17 mouse cellular contexts compared by ENCODE assay signal in the genomic region with DNA sequence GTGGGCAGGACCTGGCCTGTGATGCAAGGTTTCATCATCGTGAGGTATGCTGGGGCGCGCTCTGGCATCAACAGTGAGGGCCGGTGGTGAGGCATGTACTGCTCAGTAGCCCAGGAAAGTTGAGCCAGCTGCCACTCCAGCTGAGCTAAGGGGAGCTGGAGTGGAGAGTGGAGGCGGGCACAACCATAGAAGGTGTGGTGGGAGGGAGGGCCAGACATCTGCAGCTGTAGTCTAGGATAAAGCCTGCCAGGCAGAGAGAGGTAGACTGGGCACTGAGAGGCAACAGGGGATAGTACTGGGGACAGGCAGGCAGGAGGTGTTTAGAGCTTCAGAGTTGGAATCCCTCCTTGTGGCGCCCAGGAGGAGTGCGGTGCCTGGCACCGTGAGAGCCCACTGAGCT. TPM values are rescaled to one million over a fixed set of nuclear protein-coding genes. Genes with fewer than 3 reads are reported as not detected.
DNase-seq lines count a peak whose midpoint lies in the region; ATAC-seq and TF ChIP-seq lines count a peak whose summit lies in the region.
"Had no signal": no experiment of that assay in that cellular context is flagged by ENCODE, and none has a peak within 500 bp of the region (broad histone marks: within the 10 kb centered on the region; RNA-seq: fewer than 3 reads in every experiment).

No protein-coding gene starts in this region.

- no peak for TF ChIP-seq EP300 in liver, postnatal 0 days (IDR thresholded peaks at IDR 0.05; ENCODE audit: low read depth)

- no peak overlapping the region for H3K27ac ChIP-seq in liver, embryonic 11.5 days (ENCODE audit: low read depth, low read length)
- H3K27ac ChIP-seq in liver, postnatal 0 days (ENCODE audit: low read depth) = peak overlapping the region; percentile 88
- H3K27ac ChIP-seq: layer of hippocampus, adult 2 months had no signal

- DNase-seq in liver = peak; percentile 60
- DNase-seq in liver, embryonic 11.5 days (ENCODE audit: low spot score) = no peak
- DNase-seq in liver, postnatal 0 days = peak; percentile 61
- peak; percentile 74 to 81 for DNase-seq in spleen, postnatal 4 days (ENCODE audit: low spot score in 2 of 2)
- no peak for DNase-seq in ovary, postnatal 14 days (ENCODE audit: low spot score)
- no peak for DNase-seq in thymus, postnatal 14 days
- DNase-seq in urinary bladder, adult 18-20 months (ENCODE audit: low spot score in 2 of 2) = no peak
- DNase-seq: B cell, adult 2 months; cerebellum, adult 9-10 months; embryo, embryonic 11 days; lung, postnatal 36 days; midbrain, embryonic 14.5 days; right cerebral cortex, postnatal 14 days had no signal

- WGBS in liver, embryonic 11.5 days = 85% methylated on average over 8 of the region's 8 CpGs
- 85% methylated on average over 8 of the region's 8 CpGs for WGBS in liver, postnatal 0 days (ENCODE audit: insufficient replicate concordance)

- no peaks in the 10 kb centered on the region for H3K27me3 ChIP-seq in liver, embryonic 11.5 days (replicated peaks; ENCODE audit: control insufficient read depth, insufficient read depth, low read length)
- no peaks in the 10 kb centered on the region for H3K27me3 ChIP-seq in liver, postnatal 0 days (ENCODE audit: insufficient read depth, low read length)

- no peak overlapping the region for H3K4me2 ChIP-seq in liver, embryonic 11.5 days
- H3K4me2 ChIP-seq in liver, postnatal 0 days (ENCODE audit: low read depth, low read length) = peak overlapping the region; percentile 55

- TF ChIP-seq CTCF in liver, postnatal 0 days (IDR thresholded peaks at IDR 0.05; ENCODE audit: low read depth) = peak; percentile 22; the same call in 1 of the 2 replicates

- H3K9me3 ChIP-seq in liver, embryonic 11.5 days (ENCODE audit: control insufficient read depth, low read length) = no peaks in the 10 kb centered on the region
- H3K9me3 ChIP-seq in liver, postnatal 0 days (ENCODE audit: low read length) = no peaks in the 10 kb centered on the region

- H3K4me1 ChIP-seq in liver, embryonic 11.5 days (replicated peaks; ENCODE audit: control insufficient read depth, insufficient read depth, low read length) = peaks cover 12% of the 10 kb centered on the region
- peaks cover 29% of the 10 kb centered on the region for H3K4me1 ChIP-seq in liver, postnatal 0 days (ENCODE audit: insufficient read depth)

- H3K4me3 ChIP-seq in liver, embryonic 11.5 days (ENCODE audit: low read depth, low read length) = no peak overlapping the region
- no peak overlapping the region for H3K4me3 ChIP-seq in liver, postnatal 0 days (ENCODE audit: low read depth, low read length)
- H3K4me3 ChIP-seq: layer of hippocampus, adult 2 months had no signal

- H3K36me3 ChIP-seq in liver, embryonic 11.5 days (ENCODE audit: control insufficient read depth, insufficient read depth, low read length) = peaks cover 7% of the 10 kb centered on the region; the same call in 1 of the 2 replicates
- peaks cover 82% of the 10 kb centered on the region for H3K36me3 ChIP-seq in liver, postnatal 0 days (replicated peaks; ENCODE audit: insufficient read depth, low read length)

- no peak; the same call in 1 of the 2 replicates for ATAC-seq in liver, embryonic 11.5 days (replicated peaks; ENCODE audit: low FRiP score)
- peak; percentile 74 for ATAC-seq in erythroblast, adult 5-6 weeks (replicated peaks; ENCODE audit: low FRiP score, poor library complexity, severe bottlenecking)
- peak; percentile 77 for ATAC-seq in liver, postnatal 0 days
- ATAC-seq: inflammation-experienced regulatory T-cells, adult 6 months had no signal

- no peak overlapping the region for H3K9ac ChIP-seq in liver, embryonic 11.5 days (ENCODE audit: low read depth, low read length)
- H3K9ac ChIP-seq in liver, postnatal 0 days (replicated peaks) = peak overlapping the region; percentile 47

RNA-seq across cellular contexts. Expression of a gene that starts 5.7 kb away (rescaled TPM):
- polyA plus RNA-seq in liver, embryonic 11.5 days (2014; fragmentation: Nextera tagmentation; extraction: Ambion mirVana) = 4.3 and 4.9 TPM in 2 replicates
- total RNA-seq in erythroblast, adult 5-6 weeks (2015; ENCODE audit: low replicate concordance) = not detected in 2 replicates
- 0.17 TPM in 1 of 2 replicates, not detected in the other for total RNA-seq in erythroblast, adult 5-6 weeks (2017; ENCODE audit: low replicate concordance)
- polyA plus RNA-seq in liver, postnatal 0 days (2015; fragmentation: Nextera tagmentation; extraction: Ambion mirVana) = 28.0 and 32.4 TPM in 2 replicates
- polyA plus RNA-seq: heart, embryonic 14.5 days; inflammation-experienced regulatory T-cells, adult 6 months; midbrain, embryonic 14.5 days had no signal

RNA-seq across cellular contexts. Expression of a gene that starts 9.9 kb away (rescaled TPM):
- polyA plus RNA-seq in liver, embryonic 11.5 days (2014; fragmentation: Nextera tagmentation; extraction: Ambion mirVana) = 38.3 and 38.6 TPM in 2 replicates
- 58.0 and 66.9 TPM in 2 replicates for total RNA-seq in erythroblast, adult 5-6 weeks (2015; ENCODE audit: low replicate concordance)
- total RNA-seq in erythroblast, adult 5-6 weeks (2017; ENCODE audit: low replicate concordance) = 71.4 and 87.7 TPM in 2 replicates
- 84.9 and 90.0 TPM in 2 replicates for polyA plus RNA-seq in liver, postnatal 0 days (2015; fragmentation: Nextera tagmentation; extraction: Ambion mirVana)

RNA-seq across cellular contexts. Expression of a gene that starts 20.1 kb away (rescaled TPM):
- polyA plus RNA-seq in liver, embryonic 11.5 days (2014; fragmentation: Nextera tagmentation; extraction: Ambion mirVana) = 53.8 and 56.3 TPM in 2 replicates
- 191 and 222 TPM in 2 replicates for total RNA-seq in erythroblast, adult 5-6 weeks (2015; ENCODE audit: low replicate concordance)
- total RNA-seq in erythroblast, adult 5-6 weeks (2017; ENCODE audit: low replicate concordance) = 223 and 230 TPM in 2 replicates
- 233 and 241 TPM in 2 replicates for polyA plus RNA-seq in liver, postnatal 0 days (2015; fragmentation: Nextera tagmentation; extraction: Ambion mirVana)

RNA-seq across cellular contexts. Expression of a gene that starts 26.1 kb away (rescaled TPM):
- 123 and 135 TPM in 2 replicates for polyA plus RNA-seq in liver, embryonic 11.5 days (2014; fragmentation: Nextera tagmentation; extraction: Ambion mirVana)
- total RNA-seq in erythroblast, adult 5-6 weeks (2015; ENCODE audit: low replicate concordance) = 25.4 and 31.6 TPM in 2 replicates
- 10.6 and 11.4 TPM in 2 replicates for total RNA-seq in erythroblast, adult 5-6 weeks (2017; ENCODE audit: low replicate concordance)
- 41.5 and 46.4 TPM in 2 replicates for polyA plus RNA-seq in liver, postnatal 0 days (2015; fragmentation: Nextera tagmentation; extraction: Ambion mirVana)

RNA-seq across cellular contexts. Expression of a gene that starts 26.4 kb away (rescaled TPM):
- 35.0 and 40.9 TPM in 2 replicates for polyA plus RNA-seq in liver, embryonic 11.5 days (2014; fragmentation: Nextera tagmentation; extraction: Ambion mirVana)
- 20.4 and 49.3 TPM in 2 replicates for total RNA-seq in erythroblast, adult 5-6 weeks (2015; ENCODE audit: low replicate concordance)
- total RNA-seq in erythroblast, adult 5-6 weeks (2017; ENCODE audit: low replicate concordance) = 28.2 and 35.1 TPM in 2 replicates
- 43.5 and 45.5 TPM in 2 replicates for polyA plus RNA-seq in liver, postnatal 0 days (2015; fragmentation: Nextera tagmentation; extraction: Ambion mirVana)

Comparison
In these comparisons a context has a peak if more than half of its experiments do, and no peak if none do; other contexts are left out.
1. DNase-seq: peak in liver (single experiment), liver, postnatal 0 days (single experiment) and spleen, postnatal 4 days (2 of 2); none in liver, embryonic 11.5 days (single experiment), ovary, postnatal 14 days (single experiment), thymus, postnatal 14 days (single experiment) and urinary bladder, adult 18-20 months (0 of 2).